8 mouse cellular contexts compared by ENCODE assay signal in the genomic region with DNA sequence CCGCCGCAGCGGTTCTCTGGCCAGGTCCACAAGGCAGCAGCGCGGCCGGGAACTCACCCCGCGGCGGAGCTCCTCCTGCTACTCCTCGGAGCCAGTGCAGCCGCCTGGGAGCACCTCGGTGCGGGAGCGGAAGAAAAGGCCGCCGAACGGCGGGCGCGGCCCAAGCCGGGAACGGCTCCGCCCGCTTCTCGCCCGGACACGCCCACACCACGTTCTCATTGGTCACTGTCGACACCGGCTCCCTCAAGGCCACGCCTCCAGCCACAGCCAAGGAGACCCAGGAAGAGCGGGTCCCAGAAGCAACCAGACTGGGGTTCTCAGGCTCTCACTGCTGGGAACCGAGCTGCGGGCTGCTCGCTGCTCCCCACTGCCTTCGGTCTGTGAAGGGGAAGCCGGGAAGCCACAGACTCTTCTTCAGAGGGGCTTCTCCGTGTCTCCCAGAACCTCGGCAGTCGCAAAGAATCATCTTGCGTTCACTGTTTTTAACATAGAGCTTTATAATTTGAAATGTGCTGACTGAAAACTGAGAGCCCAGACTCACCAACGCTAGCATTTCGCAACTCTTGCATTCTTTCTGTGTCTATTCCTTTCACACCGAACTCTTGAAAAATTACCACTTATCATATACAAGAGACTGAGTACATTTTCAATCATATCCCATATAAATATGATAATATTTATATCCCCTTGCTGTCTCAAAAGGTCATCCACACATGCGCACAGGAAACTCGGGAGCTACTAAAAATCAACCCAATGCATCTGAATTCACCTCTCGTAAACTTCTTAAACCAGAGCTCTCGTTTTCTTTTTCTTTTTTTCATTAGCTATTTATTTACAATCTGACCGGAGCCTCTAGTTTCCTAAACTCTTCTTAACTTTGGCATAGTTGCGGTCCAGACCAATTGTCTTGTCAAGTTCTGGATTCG. TPM values are rescaled to one million over a fixed set of nuclear protein-coding genes. Genes with fewer than 3 reads are reported as not detected.
DNase-seq lines count a peak whose midpoint lies in the region; ATAC-seq and TF ChIP-seq lines count a peak whose summit lies in the region.

A gene (minus strand): TSS at position 170 of the 926 bp plus-strand sequence.

- no peaks in the 10 kb centered on the region for H3K9me3 ChIP-seq in ES-E14 (ENCODE audit: control insufficient read depth, insufficient read depth, low read depth, low read length)
- H3K9me3 ChIP-seq in forebrain, embryonic 15.5 days: no peaks in the 10 kb centered on the region
- no peaks in the 10 kb centered on the region for H3K9me3 ChIP-seq in lung, embryonic 14.5 days (ENCODE audit: low read depth, low read length)

- 0 out of 2 replicates have a peak, but pooled peaks cover 8% of the 10 kb centered on the region for H3K27me3 ChIP-seq in forebrain, embryonic 15.5 days
- H3K27me3 ChIP-seq in lung, embryonic 14.5 days (ENCODE audit: insufficient read depth, low read length): 0 out of 2 replicates have a peak, but pooled peaks cover 8% of the 10 kb centered on the region
- no peaks in the 10 kb centered on the region for H3K27me3 ChIP-seq in thymus, adult 2 months (ENCODE audit: control insufficient read depth, insufficient read depth, low read length)

- ATAC-seq in forebrain, embryonic 15.5 days (replicated peaks): peak; percentile 99
- peak; percentile 100 for ATAC-seq in lung, embryonic 14.5 days (ENCODE audit: insufficient read depth)

- H3K36me3 ChIP-seq in ES-E14 (ENCODE audit: control insufficient read depth, insufficient read depth, low read length, poor library complexity, severe bottlenecking): no peaks in the 10 kb centered on the region
- H3K36me3 ChIP-seq in forebrain, embryonic 15.5 days: no peaks in the 10 kb centered on the region
- H3K36me3 ChIP-seq in lung, embryonic 14.5 days (ENCODE audit: insufficient read depth): no peaks in the 10 kb centered on the region
- H3K36me3 ChIP-seq in thymus, adult 2 months (ENCODE audit: control insufficient read depth, insufficient read depth, low read length): no peaks in the 10 kb centered on the region

- H3K9ac ChIP-seq in ES-E14 (ENCODE audit: insufficient read depth, low read depth, low read length, poor library complexity, severe bottlenecking): peak within 1 kb of the TSS; percentile 79
- peak within 1 kb of the TSS; percentile 96 for H3K9ac ChIP-seq in forebrain, embryonic 15.5 days (replicated peaks)
- peak within 1 kb of the TSS; percentile 62 for H3K9ac ChIP-seq in lung, embryonic 14.5 days

- 8% methylated on average over 49 of the region's 51 CpGs for WGBS in forebrain, embryonic 15.5 days
- 4% methylated on average over 51 of the region's 51 CpGs for WGBS in lung, embryonic 14.5 days
- 4% methylated on average over 51 of the region's 51 CpGs for WGBS in olfactory bulb, adult 2 months
- 5% methylated on average over 51 of the region's 51 CpGs for WGBS in thymus, adult 2 months

- peak within 1 kb of the TSS; percentile 86 to 95 for H3K4me3 ChIP-seq in ES-E14 (ENCODE audit: insufficient read depth in 1 of 2, low read depth in 1 of 2, low read length in 2 of 2, poor library complexity in 1 of 2, severe bottlenecking in 1 of 2)
- H3K4me3 ChIP-seq in forebrain, embryonic 15.5 days: peak within 1 kb of the TSS; percentile 90
- peak within 1 kb of the TSS; percentile 88 for H3K4me3 ChIP-seq in layer of hippocampus, adult 2 months
- H3K4me3 ChIP-seq in lung, embryonic 14.5 days (ENCODE audit: low read depth, low read length): peak within 1 kb of the TSS; percentile 70
- peak within 1 kb of the TSS; percentile 94 for H3K4me3 ChIP-seq in olfactory bulb, adult 2 months (ENCODE audit: insufficient read depth, low read depth, low read length)
- peak within 1 kb of the TSS; percentile 88 for H3K4me3 ChIP-seq in thymus, adult 2 months (ENCODE audit: control insufficient read depth, insufficient read depth, low read length)

- in situ Hi-C loops in ES-E14 (cut with MboI; ENCODE audit: low sequenced_read_pairs in 2 of 2, unreplicated experiment in 2 of 2): no loop called here

- no peak for TF ChIP-seq CTCF in layer of hippocampus, adult 2 months (conservative IDR thresholded peaks at IDR 0.05)
- no peak for TF ChIP-seq CTCF in lung, embryonic 14.5 days (IDR thresholded peaks at IDR 0.05; ENCODE audit: low read depth)
- TF ChIP-seq CTCF in olfactory bulb, adult 2 months (IDR thresholded peaks at IDR 0.05; ENCODE audit: insufficient read depth, low read depth, low read length): no peak
- TF ChIP-seq CTCF in thymus, adult 2 months (IDR thresholded peaks at IDR 0.05; ENCODE audit: borderline replicate concordance, control insufficient read depth, extremely low read depth, insufficient read depth, low read length, poor library complexity): peak; percentile 67; the same call in 1 of the 2 replicates

- 0 out of 2 replicates have a peak within 1 kb of the TSS, but pooled peaks have one; percentile 7 for H3K27ac ChIP-seq in ES-E14 (ENCODE audit: insufficient read depth, low read depth, low read length, poor library complexity, severe bottlenecking)
- peak within 1 kb of the TSS; percentile 96 for H3K27ac ChIP-seq in forebrain, embryonic 15.5 days (replicated peaks)
- H3K27ac ChIP-seq in layer of hippocampus, adult 2 months: peak within 1 kb of the TSS; percentile 88
- H3K27ac ChIP-seq in lung, embryonic 14.5 days (ENCODE audit: low read depth): peak within 1 kb of the TSS; percentile 67
- peak within 1 kb of the TSS; percentile 62 for H3K27ac ChIP-seq in olfactory bulb, adult 2 months (ENCODE audit: insufficient read depth, low read depth, low read length)
- H3K27ac ChIP-seq in thymus, adult 2 months (ENCODE audit: control insufficient read depth, insufficient read depth, low read length): peak within 1 kb of the TSS; percentile 55

- peak; percentile 94 for TF ChIP-seq POLR2A in olfactory bulb, adult 2 months (IDR thresholded peaks at IDR 0.05; ENCODE audit: insufficient read depth, low read depth, low read length)
- peak; percentile 95 for TF ChIP-seq POLR2A in thymus, adult 2 months (IDR thresholded peaks at IDR 0.05; ENCODE audit: control insufficient read depth, extremely low read depth, insufficient read depth, low read length, poor library complexity)

- peak; percentile 93 for DNase-seq in ES-E14 (ENCODE audit: low read depth, low spot score)
- DNase-seq in cerebellum, adult 11-12 months: peak; percentile 96
- peak; percentile 96 for DNase-seq in heart, postnatal 25 days (ENCODE audit: low spot score)
- DNase-seq in layer of hippocampus, adult 2 months (ENCODE audit: low spot score in 2 of 2): peak; percentile 95 to 98
- DNase-seq in lung, embryonic 14.5 days: peak; percentile 98
- peak; percentile 98 for DNase-seq in thymus, adult 2 months

- H3K4me2 ChIP-seq in forebrain, embryonic 15.5 days (replicated peaks): peak within 1 kb of the TSS; percentile 76
- H3K4me2 ChIP-seq in lung, embryonic 14.5 days: peak within 1 kb of the TSS; percentile 84

- intact Hi-C loops in heart, postnatal 25 days (cut with DNase I): loop anchor here (2.0 kb wide), 1 partner anchor 42 kb away; no protein-coding TSS in a partner anchor

- no peaks in the 10 kb centered on the region for H3K4me1 ChIP-seq in ES-E14 (ENCODE audit: control insufficient read depth in 2 of 2, insufficient read depth in 2 of 2, low read length in 2 of 2, poor library complexity in 1 of 2)
- peaks cover 13% of the 10 kb centered on the region for H3K4me1 ChIP-seq in forebrain, embryonic 15.5 days
- peaks cover 3% of the 10 kb centered on the region; the same call in 1 of the 2 replicates for H3K4me1 ChIP-seq in lung, embryonic 14.5 days (ENCODE audit: insufficient read depth)
- H3K4me1 ChIP-seq in olfactory bulb, adult 2 months (ENCODE audit: control insufficient read depth, insufficient read depth, low read length): no peaks in the 10 kb centered on the region
- H3K4me1 ChIP-seq in thymus, adult 2 months (replicated peaks; ENCODE audit: control insufficient read depth, insufficient read depth, low read length): peaks cover 2% of the 10 kb centered on the region; the same call in 1 of the 2 replicates

TF ChIP-seq in ES-E14, 5 proteins besides CTCF, POLR2A, EP300 and RAD21:
- no peak for TF ChIP-seq CHD2 (IDR thresholded peaks at IDR 0.05; ENCODE audit: low read depth, low read length)
- 0 out of 2 replicates have a peak, but pooled peaks have one; percentile 25 for TF ChIP-seq HCFC1 (IDR thresholded peaks at IDR 0.05; ENCODE audit: borderline replicate concordance, insufficient read depth, low read length)
- TF ChIP-seq ZNF384 (IDR thresholded peaks at IDR 0.05; ENCODE audit: low read depth, low read length): no peak

RNA-seq across cellular contexts. Expression of the gene that starts here (rescaled TPM):
- total RNA-seq in ES-E14 (2012; rRNA removed): 5.1 and 9.2 TPM in 2 replicates
- polyA plus RNA-seq in forebrain, embryonic 15.5 days (2015; fragmentation: Nextera tagmentation; extraction: Ambion mirVana): 9.7 and 9.9 TPM in 2 replicates
- total RNA-seq in heart, postnatal 25 days (2021): 10 to 100 TPM; 11.5 to 12.6 TPM
- total RNA-seq in layer of hippocampus, adult 2 months (2021): 10 to 100 TPM; 12.8 to 15.7 TPM
- polyA plus RNA-seq in lung, embryonic 14.5 days (2014; fragmentation: Nextera tagmentation; extraction: Ambion mirVana): 4.1 and 4.7 TPM in 2 replicates
- polyA plus RNA-seq in olfactory bulb, adult 2 months (2012; ENCODE audit: insufficient read depth, insufficient read length, low replicate concordance, missing spikeins): not detected in 2 replicates
- 10.9 and 15.7 TPM in 2 replicates for polyA plus RNA-seq in thymus, adult 2 months (2012; rRNA removed)

Comparison
In these comparisons a context has a peak if more than half of its experiments do, and no peak if none do; other contexts are left out.
1. Peak in every context shown above with its lines: DNase-seq, ATAC-seq, H3K4me3 ChIP-seq and H3K27ac ChIP-seq.
2. H3K27ac ChIP-seq: peak in every context shown above with its lines; median percentile 96 in forebrain, embryonic 15.5 days; 88 in layer of hippocampus, adult 2 months; 67 in lung, embryonic 14.5 days; 62 in olfactory bulb, adult 2 months; 55 in thymus, adult 2 months; 7 in ES-E14.